Mouse (Mus musculus) embryonic stem cell, embryonic (primary cell): ENCODE measurements at regions not wholly inside any gene's neighbourhood (a gene's known extent, or its start where the extent isn't known, plus 50 kb on each side); places are given as distances from the start of the nearest gene placed in this dataset.

ENCODE experiments used
- CTCF ChIA-PET, 4 experiments: fragments of 300-600 bp in 2 of 4; fragments of 350-600 bp in 2 of 4; sonication (Branson Sonifier 250); formaldehyde crosslinking; loops; one replicate each; lab custom pipeline; 2022; ENCODE audit warnings: inconsistent platforms in 2 of 4; lab: Charles Lee
- POLR2A ChIA-PET, 4 experiments: fragments of 300-600 bp in 2 of 4; fragments of 350-600 bp in 2 of 4; sonication (Branson Sonifier 250); formaldehyde crosslinking; loops; one replicate each; lab custom pipeline; 2022; ENCODE audit warnings: antibody characterized with exemption in 4 of 4, inconsistent platforms in 1 of 4; lab: Charles Lee

GRCm38 (mm10) chr16:53480664-53481063, 1026.8 kb upstream of the Alcam start:
- ChIA-PET POLR2A (no interaction called here), CTCF (no interaction called here)

GRCm38 (mm10) chr16:53439511-53439910, 985.6 kb upstream of the Alcam start:
- ChIA-PET POLR2A (no interaction called here), CTCF (no interaction called here)

- CTCF ChIA-PET = no interaction called here
- POLR2A ChIA-PET = no interaction called here
Measured at GRCm38 (mm10) chr16:53418416-53418815, 964.5 kb upstream of the Alcam start.

- ChIA-PET CTCF (no interaction called here), POLR2A (no interaction called here)
Measured at GRCm38 (mm10) chr16:53385176-53385575, 931.3 kb upstream of the Alcam start.

- ChIA-PET CTCF (no interaction called here), POLR2A (no interaction called here)
Measured at GRCm38 (mm10) chr16:53342153-53342552, 888.3 kb upstream of the Alcam start.

GRCm38 (mm10) chr16:53326353-53326752, 872.5 kb upstream of the Alcam start:
- ChIA-PET POLR2A (no interaction called here), CTCF (no interaction called here)

- ChIA-PET CTCF (no interaction called here), POLR2A (no interaction called here)
Measured at GRCm38 (mm10) chr16:53292081-53292480, 838.2 kb upstream of the Alcam start.

- POLR2A ChIA-PET = no interaction called here
- CTCF ChIA-PET = no interaction called here
Measured at GRCm38 (mm10) chr16:53282014-53282413, 828.1 kb upstream of the Alcam start.

- POLR2A ChIA-PET = no interaction called here
- CTCF ChIA-PET = no interaction called here
Measured at GRCm38 (mm10) chr16:53266116-53266515, 812.2 kb upstream of the Alcam start.

GRCm38 (mm10) chr16:53245365-53245764, 791.5 kb upstream of the Alcam start:
- ChIA-PET CTCF (interaction anchor here in 2 of 4 experiments (0.7 kb wide), 2 partner anchors 26 to 791 kb away, joined by 3 to 4 read pairs; partner anchors contain the start of gene Alcam (in 1 of the 2)), POLR2A (no interaction called here)

- POLR2A ChIA-PET = no interaction called here
- CTCF ChIA-PET = no interaction called here
Measured at GRCm38 (mm10) chr16:53242126-53242537, 788.3 kb upstream of the Alcam start.

- POLR2A ChIA-PET = no interaction called here
- CTCF ChIA-PET = no interaction called here
Measured at GRCm38 (mm10) chr16:53218886-53219285, 765.0 kb upstream of the Alcam start.

- ChIA-PET POLR2A (no interaction called here), CTCF (no interaction called here)
Measured at GRCm38 (mm10) chr16:53201449-53201848, 747.6 kb upstream of the Alcam start.

- POLR2A ChIA-PET = no interaction called here
- CTCF ChIA-PET = no interaction called here
Measured at GRCm38 (mm10) chr16:53186444-53186843, 732.6 kb upstream of the Alcam start.

- POLR2A ChIA-PET = no interaction called here
- CTCF ChIA-PET = interaction anchor here in 1 of 4 experiments (0.6 kb wide), 1 partner anchor 13 kb away, joined by 4 read pairs; no protein-coding TSS in a partner anchor
Measured at GRCm38 (mm10) chr16:53156352-53156751, 702.5 kb upstream of the Alcam start.

GRCm38 (mm10) chr16:53130677-53131076, 676.8 kb upstream of the Alcam start:
- CTCF ChIA-PET = no interaction called here
- POLR2A ChIA-PET = no interaction called here

- ChIA-PET POLR2A (no interaction called here), CTCF (no interaction called here)
Measured at GRCm38 (mm10) chr16:53108726-53109125, 654.9 kb upstream of the Alcam start.

- ChIA-PET POLR2A (no interaction called here), CTCF (no interaction called here)
Measured at GRCm38 (mm10) chr16:53095396-53095929, 641.6 kb upstream of the Alcam start.

GRCm38 (mm10) chr16:53073856-53074568, 620.1 kb upstream of the Alcam start:
- CTCF ChIA-PET = no interaction called here
- POLR2A ChIA-PET = no interaction called here

GRCm38 (mm10) chr16:53071887-53072682, 618.2 kb upstream of the Alcam start:
- POLR2A ChIA-PET = no interaction called here
- CTCF ChIA-PET = no interaction called here
